Mouse (Mus musculus) thymus, adult 18-20 months (tissue): ENCODE data around the gene Ldlrad2.
"Not testable (repeated sequence)": the region's sequence is repeated elsewhere in the genome, so short reads cannot be mapped to it uniquely, and the experiment has no call there.

Experiments used
- DNase-seq, 2 experiments: peaks; one replicate each; pipeline ENCODE4 v3.0.0; 2022; ENCODE audit warnings: mixed read lengths in 2 of 2

The Ldlrad2 gene

DNA sequence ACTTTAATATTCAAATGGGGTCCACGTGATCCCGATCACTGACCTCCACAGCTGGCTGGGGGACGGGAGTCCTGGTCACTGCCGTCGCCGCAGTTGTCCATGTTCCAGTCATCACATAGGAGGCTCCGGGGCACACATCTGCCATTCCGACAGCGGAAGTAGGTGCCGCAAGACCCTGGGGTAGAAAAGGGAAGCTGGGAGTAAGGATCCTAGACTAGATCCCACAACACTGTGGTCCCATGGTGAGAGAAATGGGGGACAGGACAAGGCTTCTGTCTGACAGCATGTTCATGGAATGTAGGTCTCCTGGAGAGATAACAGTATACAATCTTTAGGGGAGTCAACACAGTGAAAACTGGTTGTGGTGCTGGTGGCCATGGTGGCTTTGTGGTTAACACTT, at the start of gene Ldlrad2:
Gene Ldlrad2 (minus strand): TSS at position 101 of the 400 bp plus-strand sequence.
- no peak for DNase-seq

DNA sequence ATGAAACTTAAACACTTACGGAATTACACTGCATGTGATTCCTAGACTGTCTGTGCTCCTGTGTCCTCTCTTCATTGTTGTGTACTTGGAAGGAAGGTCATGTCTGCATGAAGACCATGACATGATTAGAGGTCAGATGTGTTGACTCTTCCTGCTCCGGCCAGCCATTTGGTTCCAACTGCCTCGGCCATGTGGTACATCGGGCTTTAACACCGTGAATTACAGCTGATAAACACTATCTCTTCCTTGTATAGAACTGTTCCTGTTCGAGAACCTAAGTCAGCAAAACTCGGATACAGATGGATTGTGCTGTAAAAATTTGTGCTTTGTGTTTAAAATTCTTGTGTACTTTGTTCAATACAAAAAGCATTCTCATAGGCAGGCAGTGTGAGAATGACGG, 48.5 kb upstream of the Ldlrad2 start:
- no peak for DNase-seq

DNA sequence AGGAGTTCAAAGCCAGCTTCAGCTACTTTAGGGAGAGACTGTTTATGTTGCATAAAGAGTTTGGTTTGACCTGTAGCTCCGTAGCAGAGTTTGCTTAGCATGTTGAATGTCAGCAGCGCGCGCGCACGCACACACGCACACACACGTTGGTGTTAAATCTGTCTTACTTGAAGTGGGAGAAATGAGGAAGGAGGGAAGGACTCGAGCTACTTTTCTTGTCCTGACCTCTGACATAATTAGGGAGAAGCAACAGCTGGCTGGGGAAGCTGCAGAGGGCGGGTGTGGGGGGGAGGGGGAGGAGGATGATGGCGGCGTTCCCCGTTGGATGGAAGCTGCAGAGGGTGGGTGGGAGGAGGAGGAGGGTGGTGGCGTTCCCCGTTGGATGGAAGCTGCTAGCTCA, 35.9 kb upstream of the Ldlrad2 start:
- no peak for DNase-seq

DNA sequence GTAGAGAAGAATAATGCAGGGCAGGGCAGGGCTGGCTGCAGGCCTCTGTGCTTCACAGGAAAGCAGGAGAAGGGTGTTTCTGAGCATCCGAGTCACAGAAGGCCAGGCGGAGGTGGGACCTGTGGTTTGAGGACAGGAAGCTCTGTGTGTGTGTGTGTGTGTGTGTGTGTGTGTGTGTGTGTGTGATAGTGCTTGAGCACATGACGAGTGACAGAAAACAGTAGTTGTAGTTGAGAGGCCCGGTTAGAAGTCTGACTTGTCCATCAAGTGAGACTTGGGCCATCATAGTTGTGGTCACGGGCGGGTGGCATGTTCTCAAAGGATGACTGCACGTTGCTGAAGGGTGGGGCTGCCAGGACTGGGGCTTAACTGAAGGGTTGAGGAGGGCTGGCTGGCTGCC, 35.3 kb upstream of the Ldlrad2 start:
- DNase-seq = peak; percentile 7 to 18

DNA sequence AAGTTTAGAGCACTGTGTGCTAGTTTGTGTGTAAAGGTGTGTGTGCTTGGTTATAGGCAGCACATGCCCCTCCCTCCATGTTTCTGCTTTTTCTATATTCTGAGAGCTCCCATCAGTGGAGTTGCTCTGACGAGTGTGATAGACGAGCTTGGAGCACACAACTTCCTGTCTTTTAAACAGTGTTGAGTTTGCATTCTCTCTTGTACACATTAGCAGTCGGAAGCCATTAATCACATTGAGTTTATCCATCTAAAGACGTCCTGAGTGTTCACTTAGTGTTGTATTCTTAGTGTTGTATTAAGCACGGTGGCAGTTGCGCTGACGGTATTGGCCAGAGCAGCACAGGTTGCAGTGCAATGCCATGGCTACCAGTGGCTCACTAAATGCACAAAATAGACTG, 34.9 kb upstream of the Ldlrad2 start:
- no peak for DNase-seq

DNA sequence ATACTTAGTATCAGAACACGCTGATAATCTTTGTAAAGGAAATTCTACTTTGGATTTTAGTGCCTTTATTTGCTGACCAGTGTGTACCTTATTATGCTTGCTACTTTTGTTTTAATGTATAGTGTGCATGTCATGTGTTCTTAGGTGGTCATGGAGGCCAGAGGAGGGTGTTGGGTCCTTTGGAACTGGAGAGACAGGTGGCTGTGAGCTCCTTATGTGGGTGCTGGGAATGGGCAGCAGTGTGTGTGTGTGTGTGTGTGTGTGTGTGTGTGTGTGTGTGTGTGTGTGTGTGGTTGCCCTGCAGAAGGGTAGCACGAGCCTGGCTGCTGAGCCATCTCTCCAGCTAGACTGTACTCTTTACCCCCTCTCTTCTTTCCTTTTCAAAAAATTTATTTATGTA, 32.7 kb upstream of the Ldlrad2 start:
- no peak for DNase-seq

DNA sequence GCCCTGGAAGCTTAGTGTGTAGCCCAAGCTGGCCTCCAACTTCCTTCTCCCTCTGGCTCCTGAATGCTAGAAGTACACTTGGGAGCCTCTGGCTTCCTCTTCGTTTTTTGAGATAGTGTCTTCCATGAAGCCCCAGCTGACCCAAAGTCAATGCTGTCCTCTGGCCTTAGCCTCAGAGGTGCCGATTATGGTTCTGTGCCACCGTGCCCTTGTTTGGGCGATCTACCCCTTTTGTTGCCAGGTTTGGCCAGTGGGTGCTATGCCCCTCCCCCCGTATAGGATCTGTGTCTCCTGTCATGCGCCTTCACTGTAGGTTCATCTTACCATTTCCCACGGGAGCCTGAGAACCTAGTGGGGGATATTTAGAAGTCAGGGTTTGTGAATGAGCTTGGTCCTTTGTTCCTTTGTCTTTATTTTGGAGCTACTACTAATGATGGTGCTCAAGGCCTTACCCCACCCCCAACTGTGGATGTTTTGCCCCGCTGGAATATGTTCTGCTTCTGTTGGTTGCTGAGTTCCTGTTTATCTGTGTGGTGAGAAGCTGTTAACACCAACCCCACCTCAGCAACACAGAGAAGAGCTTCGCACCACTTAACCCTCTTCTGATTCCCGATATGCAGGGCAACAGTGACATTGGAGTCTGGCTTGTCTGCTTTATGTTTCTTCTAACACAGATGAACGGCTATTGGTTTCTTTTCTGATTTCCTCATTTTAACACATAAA, 29.2 kb upstream of the Ldlrad2 start:
- no peak for DNase-seq

DNA sequence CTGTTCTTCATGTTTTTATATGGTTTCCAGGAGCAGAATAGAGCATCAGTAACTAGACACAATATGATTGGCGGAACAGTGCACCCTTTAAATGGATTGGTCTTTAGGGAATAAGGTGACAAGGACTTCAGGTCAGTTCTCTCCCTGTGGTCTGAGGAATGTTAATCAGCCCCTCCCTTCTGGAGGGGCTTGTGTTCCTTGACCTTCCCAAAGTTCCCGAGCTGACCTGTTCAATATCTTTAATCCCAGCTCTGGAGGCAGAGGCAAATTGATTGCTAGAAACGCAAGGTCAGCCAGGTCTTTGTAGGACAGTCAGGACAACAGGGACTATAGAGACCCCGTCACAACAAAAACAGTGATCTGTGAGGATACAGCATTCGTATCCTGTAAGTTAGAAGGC, 24.2 kb upstream of the Ldlrad2 start:
- DNase-seq = no peak

DNA sequence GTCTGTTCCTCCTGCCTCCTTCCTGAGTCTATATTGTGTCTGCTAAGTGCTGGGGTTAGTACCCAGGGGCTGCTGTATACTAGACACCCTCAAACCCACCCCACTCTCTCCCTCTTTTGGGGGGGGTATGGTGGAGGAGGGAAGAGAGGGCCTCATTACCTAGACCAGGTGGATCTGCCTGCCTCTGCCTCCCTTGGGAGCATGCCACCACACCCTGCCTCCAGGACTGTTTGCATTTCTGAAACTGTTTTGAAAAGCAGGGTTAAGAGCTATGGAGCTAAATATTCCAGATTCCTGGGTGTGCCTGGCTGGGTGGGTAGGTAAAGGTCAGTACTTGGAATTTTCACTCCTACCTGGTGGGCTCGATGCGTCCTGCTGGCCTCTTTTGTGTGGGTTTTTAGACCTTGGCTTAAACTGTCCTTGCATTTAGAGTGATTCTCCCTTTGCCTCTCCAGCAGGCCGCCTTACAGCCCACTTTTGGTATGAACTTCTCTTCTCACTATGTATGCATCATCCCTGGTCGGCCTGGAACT, 22.8 kb upstream of the Ldlrad2 start:
- no peak for DNase-seq

DNA sequence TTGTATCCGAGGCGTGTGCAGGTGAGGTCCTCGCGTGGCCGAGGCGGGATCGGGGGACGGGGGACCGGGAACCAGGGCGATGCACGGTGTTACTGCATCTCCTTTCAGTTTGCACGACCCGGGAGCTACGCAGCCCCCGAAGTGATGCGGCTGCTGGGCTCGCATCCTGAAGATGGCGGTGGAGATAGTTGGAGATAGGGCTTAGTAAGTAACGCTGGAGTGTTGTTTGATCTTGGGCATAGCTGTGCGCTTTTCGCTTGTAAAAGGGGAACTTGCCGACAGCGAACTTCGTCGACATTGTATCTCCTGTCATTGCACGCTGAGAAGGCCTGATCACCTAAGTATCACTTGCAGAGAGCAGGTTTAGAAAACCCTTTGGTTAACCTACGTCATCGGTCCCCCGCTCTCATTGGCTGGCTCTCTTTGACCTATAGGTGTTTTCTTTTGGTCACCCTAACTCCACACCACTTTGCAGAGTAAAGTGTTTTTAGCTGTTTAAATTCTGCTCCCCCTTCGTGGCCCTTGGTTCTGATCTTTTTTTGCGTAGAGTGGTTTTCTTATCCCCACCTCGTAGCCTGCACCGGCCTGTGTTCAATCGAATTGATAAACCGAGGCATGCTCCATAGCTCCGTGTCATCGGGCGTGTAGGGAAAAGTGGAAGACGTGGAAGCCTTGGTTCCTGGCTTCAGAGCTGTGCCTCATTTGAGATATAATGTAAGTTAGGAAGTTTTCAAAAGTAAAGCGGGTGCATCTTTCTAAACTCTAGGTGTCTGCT, 20.3 kb upstream of the Ldlrad2 start:
- peak in 1 of 2 experiments; percentile 26 for DNase-seq

DNA sequence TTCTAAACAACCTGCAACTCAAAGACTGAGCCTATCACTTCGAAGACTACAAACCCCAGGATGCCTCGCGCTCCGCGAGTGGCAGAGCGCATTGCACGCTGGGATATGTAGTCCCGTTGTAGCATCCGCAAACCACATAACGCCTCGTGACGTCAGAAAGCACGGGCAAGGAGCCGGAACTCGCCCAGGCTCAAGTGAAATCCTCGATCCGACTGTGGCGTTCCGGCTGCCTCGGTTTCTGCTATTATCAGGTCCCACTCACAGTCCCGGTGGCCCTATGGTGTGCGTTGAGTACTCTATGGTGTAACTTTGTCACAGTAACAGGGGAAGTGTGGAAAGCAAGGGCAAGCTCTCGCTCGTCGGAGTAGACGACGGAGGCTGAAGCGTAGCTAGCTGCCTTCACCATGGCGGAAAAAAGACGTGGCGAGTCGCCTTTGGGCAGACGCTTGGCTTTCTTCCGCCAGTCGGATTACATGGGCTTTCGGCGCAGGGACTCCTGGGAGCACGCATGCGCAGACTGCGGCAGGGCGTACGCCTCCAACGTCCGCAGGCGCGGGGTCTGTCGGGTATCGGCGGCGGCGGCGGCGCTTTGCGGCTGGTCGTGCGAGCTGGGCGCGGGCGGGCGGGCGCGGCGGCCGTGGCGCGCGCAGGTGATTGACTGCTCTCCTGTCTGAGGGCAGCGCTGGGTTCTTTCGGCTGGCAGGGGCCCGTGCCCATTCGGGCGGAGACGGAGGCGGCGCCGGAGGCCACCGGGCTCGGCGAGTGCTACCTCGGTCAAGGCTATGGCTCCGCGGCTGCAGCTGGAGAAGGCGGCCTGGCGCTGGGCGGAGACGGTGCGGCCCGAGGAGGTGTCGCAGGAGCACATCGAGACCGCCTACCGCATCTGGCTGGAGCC, 19.5 kb upstream of the Ldlrad2 start, which contains the start of gene Usp48:
Gene Usp48 (plus strand): TSS at position 155 of the 895 bp plus-strand sequence.
- DNase-seq = peak; percentile 98 to 99

DNA sequence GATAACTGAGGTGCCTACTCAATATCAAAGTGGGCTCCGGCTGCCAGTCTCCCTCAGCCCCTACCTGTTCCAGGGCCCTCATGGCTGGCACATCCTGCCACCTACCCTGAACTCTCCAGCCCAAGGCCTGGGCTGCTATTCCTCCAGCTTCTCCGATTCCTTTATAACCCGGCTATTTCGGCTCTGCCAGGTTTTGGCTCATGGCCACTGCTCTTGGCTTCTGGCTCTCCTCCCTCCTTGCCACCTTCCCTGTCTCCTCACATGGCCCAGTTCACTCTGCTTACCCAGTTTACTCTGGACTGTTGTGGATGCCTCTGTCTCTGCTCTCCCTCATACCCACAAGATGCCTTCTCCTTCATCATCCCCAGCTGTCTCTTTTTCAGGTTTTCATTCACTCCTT, 16.6 kb upstream of the Ldlrad2 start:
- no peak for DNase-seq

DNA sequence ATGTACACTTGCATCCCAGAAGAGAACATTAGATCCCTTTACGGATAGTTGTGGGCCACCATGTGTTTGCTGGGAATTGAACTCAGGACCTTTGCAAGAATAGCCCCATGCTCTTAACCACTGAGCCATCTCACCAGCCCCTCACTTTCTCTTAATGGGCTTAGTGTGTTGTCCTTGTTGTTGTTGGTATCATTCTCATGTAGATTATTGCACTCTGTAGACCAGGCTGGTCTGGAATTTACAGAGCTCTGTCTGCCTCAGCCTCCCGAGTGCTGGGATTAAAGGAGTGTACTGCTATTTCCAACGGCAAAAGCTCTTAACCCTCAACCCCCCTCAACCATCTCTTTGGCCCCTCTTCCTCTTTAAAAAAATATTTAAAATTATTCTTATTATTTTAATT, 15.2 kb upstream of the Ldlrad2 start:
- DNase-seq = no peak

DNA sequence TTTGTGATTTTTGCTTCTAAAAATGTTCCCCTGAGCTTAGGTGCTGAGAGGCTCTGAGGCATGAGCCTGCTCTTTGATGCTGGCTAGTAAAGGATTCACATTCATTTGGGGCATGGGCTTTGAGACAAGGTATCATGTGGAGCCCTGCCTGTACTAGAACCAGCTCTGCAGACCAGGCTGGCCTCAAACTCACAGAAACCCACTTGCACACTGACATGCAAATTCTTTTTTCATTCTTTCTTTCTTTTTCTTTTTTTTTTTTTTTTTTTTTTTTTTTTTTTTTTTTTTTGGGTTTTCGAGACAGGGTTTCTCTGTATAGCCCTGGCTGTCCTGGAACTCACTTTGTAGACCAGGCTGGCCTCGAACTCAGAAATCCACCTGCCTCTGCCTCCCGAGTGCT, 14.7 kb upstream of the Ldlrad2 start:
- DNase-seq = not testable (repeated sequence)

DNA sequence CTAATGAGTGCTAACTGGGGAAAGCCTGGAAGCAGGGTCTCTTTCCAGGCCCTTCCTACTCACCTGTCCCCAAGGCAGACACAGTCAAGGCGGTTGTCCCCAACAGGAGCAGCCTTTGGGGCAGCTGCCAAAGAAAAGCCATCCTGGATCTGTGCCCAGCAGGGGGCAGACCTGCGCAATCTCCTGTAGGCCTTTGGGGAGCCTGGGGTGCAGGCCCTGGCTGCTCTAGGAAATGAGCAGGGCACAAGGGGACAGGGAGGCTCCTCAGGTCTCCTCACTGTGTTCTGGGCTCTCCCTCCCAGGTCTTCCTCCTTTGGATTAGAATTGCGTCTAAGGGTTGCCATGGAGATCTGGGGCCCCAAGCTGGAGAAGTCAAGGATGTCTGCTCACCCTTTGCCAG, 7.4 kb upstream of the Ldlrad2 start:
- DNase-seq = peak; percentile 14

DNA sequence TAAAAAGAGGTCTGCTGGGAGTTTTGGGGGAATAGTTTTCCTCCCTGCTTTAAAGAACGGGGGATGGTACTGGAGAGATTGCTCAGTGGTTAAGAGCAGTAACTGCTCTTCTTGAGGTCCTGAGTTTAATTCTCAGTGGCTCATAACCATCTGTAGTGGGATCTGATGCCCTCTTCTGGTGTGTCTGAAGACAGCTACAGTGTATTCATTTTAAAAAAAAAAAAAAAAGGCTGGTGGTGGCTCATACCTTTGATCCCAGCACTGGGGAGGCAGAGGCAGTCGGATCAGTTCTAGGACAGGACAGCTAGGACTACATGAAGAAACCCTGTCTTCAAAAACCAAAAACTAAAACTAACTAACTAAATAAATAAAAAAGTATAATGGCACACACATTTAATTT, 5.9 kb upstream of the Ldlrad2 start:
- DNase-seq = no peak

DNA sequence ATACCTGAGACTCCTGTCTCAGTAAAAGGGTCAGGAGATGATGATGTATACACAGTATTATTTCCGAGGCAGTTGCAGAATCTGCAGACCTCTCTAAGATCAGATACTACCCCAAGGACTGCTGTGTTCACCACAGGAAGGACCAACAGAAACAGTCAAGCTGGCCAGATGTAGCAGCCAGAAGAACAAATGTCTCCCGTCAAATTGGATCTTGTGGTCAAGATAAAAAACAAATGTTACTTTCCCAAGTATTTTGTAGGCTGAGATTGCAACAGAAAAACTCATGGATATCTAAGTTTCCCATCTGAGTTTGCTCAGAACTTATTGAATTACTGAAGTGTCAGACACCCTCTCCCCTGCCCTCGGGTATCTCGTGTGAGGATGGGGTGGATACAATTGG, 5.4 kb upstream of the Ldlrad2 start:
- DNase-seq = no peak

DNA sequence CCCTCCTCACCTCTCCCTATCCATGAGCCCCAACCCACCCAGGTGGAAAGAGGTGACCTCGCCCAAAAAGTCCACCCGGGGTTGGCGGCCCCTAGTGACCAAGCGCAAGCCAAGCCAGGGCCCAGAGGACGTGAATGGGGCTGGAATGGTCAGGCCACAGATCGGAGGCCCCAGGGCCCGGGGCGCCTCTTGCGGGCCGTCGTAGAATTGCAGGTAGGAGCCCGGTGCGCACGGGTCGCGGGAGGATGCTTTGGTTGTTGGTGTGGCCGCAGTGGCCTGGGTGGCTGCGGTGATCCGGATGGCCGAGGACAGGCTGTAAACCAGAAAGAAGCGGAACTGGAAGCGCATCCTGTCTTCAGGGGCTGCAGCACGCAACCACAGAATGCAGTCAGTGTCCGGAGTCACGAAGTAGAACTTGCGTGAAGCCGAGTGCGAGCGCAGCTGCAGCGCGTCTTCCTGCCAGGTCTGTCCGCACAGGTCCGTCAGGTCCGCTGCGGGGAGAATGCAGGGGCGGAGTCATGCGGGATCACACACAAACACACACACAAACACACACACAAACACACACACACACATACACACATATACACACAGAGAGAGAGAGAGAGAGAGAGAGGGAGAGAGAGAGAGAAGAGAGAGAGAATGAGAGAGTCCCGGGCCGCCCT, 3.9 kb upstream of the Ldlrad2 start:
- DNase-seq = no peak

DNA sequence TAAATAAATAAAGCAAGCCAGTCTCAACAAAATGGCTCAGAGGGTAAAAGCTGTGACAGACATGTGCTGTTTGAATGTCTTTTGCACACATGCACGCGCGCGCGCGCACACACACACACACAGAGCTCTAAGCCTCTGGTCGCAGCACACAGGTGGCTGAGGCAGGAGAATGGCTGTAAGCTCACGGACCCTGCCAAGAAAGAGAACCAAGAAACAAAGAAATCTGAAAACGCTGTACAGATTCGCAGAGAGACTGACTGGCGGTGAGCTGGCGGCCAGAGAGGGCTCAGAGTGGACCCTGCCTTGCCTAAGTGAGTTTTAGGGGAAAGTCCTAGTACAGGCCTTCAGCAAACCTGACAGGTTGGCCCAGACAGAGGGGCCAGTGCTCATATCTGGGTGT, 3.1 kb upstream of the Ldlrad2 start:
- no peak for DNase-seq

DNA sequence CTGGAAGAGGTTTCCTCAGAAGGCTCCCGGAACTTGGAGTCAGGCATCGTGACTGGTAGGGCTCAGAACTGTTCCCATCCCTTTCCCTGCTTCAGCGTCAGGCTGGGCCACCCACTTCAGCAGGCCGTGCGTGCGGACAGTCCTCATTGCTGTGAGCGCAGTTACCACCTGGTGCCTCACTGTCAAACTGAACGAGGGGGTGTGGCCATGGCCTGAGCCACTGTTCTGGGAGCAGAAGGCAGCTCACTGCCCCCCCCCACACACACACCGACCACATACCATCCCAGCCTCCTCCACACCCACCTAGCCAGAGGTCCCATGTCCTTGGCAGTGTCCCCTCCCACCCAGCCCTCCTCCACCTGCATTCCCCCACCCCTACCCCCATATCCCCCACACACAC, 4.5 kb downstream of the Ldlrad2 start:
- no peak for DNase-seq

DNA sequence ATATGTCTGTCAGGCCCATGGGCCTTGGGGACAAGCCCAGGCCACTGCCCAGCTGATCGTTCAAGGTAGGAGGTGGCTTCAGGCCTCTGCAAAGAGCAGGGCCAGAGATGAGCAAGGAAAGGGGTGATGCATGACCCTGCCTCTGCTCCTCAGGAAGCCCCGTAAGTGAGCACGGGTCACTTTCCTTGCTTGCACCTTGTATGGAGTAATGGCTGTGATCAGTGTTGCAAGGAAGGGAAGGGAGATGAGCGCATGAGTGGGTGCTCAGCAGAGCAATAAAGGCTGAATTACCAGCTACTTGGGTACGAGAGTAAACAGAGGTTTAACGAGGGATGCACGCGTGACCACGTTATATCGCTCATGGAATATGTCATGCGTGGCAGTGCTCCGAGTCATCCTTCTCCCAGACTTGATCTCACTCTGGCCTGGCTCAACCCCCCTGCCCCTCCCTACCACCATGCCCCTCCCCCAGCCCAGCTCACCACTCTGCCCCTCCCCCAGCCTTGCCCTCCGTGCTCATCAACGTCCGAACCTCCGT, 17.6 kb downstream of the Ldlrad2 start:
- DNase-seq = no peak

DNA sequence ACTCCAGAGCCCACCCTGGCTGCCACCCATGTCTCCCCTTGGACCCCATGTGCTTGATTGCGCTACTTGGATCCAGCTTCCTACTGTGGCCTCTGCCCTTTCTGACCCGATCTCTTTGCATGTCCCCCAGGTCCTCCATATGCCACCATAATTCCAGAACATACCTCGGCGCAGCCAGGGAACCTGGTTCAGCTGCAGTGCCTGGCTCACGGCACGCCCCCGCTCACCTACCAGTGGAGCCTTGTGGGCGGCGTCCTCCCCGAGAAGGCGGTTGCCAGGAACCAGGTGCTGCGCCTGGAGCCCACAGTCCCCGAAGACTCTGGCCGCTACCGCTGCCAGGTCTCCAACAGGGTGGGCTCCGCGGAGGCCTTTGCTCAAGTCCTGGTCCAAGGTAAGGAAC, 20.9 kb downstream of the Ldlrad2 start:
- no peak for DNase-seq
